Mouse (Mus musculus): ENCODE measurements around the gene Otub1. TPM values are rescaled to one million over a fixed set of nuclear protein-coding genes. Genes with fewer than 3 reads are reported as not detected.

Gene Otub1
- total RNA-seq (2021) = 10 to 100 TPM; 77.4 to 79.9 TPM
- long read RNA-seq, experiment 1, transcript Otub1-201 (7 exons, 1,713 nt) = major isoform, 125 of 137 reads
- long read RNA-seq, experiment 1, partial matches to known transcripts = 6 of 137 reads
- long read RNA-seq, experiment 1, other reads (novel, unspliced or antisense) = 6 of 137 reads
- long read RNA-seq, experiment 2, transcript Otub1-201 (7 exons, 1,713 nt) = major isoform, 115 of 121 reads
- long read RNA-seq, experiment 2, partial matches to known transcripts = 3 of 121 reads
- long read RNA-seq, experiment 2, other reads (novel, unspliced or antisense) = 3 of 121 reads

DNA sequence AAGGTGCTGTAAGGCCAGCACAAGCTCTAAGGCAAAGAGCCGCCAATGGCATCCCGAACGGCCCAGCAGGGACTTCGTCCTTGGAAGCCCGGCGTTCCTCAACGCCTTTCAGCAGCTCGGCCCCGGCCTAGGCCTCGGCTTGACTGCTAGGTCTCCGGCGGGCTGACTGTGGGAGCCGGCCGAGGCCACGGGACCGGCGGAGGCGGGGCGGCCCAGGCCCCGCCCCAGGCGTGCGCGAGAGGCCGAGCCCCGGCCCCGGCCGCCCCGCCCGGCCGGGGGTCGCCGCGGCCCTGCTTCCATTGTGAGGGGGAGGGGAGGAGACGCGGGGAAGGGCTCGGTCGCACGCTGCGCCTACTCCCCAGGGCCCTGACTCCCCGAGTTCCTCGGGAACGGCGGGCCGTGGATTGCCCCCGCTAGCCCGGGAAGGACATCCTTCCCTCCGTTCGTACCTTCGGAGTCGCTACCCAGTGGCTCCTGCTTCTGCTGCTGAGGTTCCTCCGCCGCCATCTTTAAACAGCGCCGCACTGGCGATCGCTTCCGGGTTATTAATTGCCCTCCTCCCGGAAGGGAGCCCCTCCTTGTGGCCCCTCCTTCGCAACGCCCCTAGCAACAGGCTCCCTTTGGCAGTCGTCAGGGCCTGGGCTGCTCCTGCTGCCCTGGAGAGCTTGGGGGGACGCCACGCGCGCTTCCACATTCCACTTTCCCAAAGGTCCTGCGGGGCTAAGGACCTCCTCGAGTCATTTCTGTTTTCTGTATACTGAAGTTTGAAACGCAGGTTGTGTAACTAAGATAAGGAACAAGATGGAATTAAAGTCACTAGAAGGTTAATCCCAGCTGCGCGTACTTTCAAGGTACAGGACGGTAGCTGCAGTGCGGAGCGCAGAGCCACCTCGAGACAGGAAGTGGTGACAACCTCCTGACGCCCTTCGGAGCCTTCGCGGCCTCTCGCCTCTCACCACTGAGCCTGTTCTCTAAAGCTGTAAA lies at the start of gene Otub1:
Gene Otub1, minus strand, starts transcription at position 564 of the 984 bp plus-strand sequence.
- intact Hi-C loops (cut with DNase I) = no loop called here
- peak; percentile 91 to 94 for DNase-seq

DNA sequence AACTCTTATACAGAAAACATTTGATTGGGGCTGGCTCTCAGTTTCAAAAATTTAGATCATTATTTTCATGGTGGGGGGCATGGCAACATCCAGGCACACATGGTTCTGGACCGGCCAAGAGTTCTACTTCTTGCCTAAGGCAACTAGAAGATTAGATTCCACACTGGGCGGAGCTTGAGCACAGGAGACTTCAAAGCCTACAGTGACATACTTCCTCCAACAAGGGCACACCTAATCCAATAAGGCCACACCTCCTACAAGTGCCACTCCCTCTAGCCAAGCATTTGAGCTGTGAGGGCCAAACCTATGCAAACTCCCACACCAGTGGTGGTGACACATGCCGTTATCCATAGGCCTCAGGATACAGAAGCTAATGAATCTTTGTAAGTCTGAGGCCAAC lies 39.9 kb upstream of the Otub1 start:
- intact Hi-C loops (cut with DNase I) = no loop called here

DNA sequence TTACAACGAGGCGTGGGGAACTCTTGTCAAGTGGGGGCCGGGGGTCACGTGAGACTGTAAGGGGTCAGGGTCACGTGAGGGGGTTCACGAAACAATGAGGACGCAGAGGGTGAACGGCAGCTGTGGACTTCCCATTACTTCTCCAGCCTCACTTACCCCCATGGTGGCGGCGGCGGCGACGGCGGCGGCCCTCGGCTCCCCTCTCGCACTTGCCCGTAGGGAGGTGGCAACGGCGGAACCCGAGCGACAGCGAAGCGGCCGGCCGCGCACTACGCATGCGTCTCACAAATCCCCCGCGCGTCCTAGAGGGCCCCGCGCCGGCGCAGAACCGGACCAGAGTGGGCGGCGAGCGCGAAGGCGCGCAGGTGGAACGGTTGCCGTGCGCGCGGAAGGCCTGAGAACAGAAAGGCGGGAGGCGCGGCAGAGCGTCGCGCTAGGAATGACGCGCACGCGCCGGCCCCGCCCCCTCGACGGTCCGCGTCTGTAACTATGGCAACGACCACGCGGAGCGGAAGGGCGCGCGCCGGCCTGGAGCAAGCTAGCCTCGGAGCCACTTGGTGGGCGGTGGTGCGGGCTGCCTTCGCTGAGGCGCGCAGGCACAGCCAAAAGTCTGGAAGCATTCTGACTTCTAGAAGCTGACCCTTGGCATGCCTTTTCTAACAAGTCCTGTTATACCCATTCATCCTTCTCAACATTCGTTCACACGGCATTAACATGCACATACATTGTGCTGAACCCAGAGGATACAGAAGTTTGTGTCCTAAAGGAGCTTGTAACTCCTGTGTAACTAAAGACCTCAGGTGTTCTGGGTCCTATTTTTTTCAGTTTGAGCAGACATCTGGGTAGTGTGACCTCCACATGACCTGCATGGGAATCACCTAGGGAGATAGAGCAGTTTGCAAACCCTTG lies 34.9 kb upstream of the Otub1 start, which contains the start of gene Naa40:
Gene Naa40, minus strand, starts transcription at position 402 of the 909 bp plus-strand sequence.
- intact Hi-C loops (cut with DNase I) = loop anchor here (2.0 kb wide), 1 partner anchor 26 kb away; the partner anchor contains the start of gene Rcor2
- DNase-seq = peak; percentile 96 to 97

More for the DNA sequence above, 39.9 kb upstream of the Otub1 start:
- no peak for DNase-seq

DNA sequence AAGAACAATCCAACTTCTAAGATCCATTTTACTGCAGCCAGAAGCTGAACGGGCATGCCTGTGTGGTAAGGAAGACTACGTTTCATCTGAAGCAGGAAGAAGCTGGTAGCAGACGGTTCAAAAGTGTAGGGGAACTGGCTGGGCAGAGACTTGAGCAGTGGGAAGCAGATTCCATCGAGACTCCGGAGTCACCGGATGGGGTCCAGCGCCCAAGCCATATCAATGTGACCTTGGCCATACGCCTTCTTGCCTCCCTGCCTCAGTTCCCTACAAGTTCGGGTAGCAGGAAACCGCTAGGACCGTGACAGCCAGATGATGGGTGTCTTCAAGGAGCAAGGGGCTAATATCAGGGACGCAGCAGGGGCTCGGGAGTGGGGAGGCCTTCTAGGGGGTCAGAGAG lies 34.2 kb upstream of the Otub1 start:
- intact Hi-C loops (cut with DNase I) = loop anchor here (2.0 kb wide), 1 partner anchor 27 kb away; the partner anchor contains the start of gene Rcor2
- no peak for DNase-seq

DNA sequence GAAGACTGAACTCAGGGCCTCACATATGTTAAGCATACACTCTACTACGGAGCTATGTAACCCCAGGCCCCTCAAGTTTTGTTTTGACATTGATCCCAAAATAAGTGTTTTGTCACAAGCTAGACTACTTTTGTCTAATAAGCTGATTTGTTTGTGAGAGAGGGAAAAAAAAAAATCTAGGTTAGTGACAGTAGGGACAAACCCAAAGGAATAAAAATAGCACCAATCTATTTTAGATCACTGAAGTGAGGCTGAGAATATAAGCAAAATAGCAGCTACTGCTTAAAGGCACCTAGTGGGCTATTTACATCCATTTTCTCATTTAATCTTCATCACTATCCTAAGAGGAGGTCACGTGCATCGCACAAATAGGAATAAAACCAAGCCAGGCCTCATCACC lies 33.5 kb upstream of the Otub1 start:
- intact Hi-C loops (cut with DNase I) = loop anchor here (5.0 kb wide), 1 partner anchor 103 kb away; the partner anchor contains the start of gene Mark2

DNA sequence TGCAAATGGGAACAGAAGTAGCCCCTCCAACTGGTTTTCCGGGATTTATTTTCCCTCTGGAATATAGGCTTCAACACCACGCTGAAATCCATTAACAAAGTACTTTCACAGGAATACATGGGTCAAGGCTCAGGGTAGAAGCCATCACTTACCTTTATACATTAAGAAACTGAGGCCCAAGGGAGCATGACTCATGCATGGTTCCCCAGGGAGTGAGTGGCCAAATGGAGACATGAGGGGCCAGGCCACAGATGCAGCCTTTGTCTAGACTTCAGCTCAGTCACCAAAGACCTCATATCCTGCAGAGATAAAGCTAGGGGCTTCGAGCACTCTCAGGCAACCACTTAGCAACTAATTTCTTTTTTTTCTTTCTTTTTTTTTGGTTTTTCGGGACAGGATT lies 30.6 kb upstream of the Otub1 start:
- intact Hi-C loops (cut with DNase I) = loop anchor here (2.0 to 5.0 kb wide), 2 partner anchors 106 to 182 kb away; partner anchors contain the start of gene Mark2
- DNase-seq = no peak

More for the DNA sequence above, 33.5 kb upstream of the Otub1 start:
- no peak for DNase-seq

DNA sequence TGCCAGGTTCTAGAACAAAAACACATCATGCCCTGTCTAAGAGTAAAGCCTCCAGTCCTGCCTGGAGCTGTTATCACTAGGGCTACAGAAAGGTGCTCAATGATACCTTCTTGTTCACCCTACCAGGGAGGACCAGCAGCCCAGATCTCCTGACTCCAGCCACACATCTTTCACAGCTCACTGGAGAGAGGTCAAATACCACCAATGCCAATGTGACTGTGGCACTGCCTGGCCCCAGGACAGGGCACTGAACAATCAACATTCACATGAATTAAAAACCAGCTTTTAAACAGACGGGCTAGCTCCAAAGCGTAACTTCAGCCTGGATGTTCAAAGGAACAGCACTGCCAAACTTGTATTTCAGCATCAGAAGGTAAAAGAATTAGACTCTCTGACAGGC lies 29.9 kb upstream of the Otub1 start:
- intact Hi-C loops (cut with DNase I) = loop anchor here (2.0 to 5.0 kb wide), 2 partner anchors 106 to 183 kb away; partner anchors contain the start of gene Mark2
- no peak for DNase-seq

DNA sequence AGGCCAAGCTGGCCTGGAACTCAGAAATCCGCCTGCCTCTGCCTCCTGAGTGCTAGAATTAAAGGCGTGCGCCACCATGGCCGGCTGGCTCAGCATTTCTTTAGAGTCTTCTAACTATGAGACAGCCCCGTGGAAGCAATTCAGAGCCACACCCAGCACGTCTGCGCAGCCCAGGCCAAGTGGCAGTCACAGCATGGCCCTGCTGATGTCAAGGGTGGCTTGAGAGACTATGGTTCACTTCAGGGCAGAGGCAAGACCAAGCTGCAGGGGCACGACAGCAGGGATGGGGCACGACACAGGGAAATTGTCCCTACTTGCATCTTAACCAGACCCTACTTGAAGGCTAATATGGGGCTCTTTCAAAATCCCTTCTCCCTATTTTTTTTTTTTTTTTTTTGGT lies 29.3 kb upstream of the Otub1 start:
- DNase-seq = no peak
- intact Hi-C loops (cut with DNase I) = loop anchor here (2.0 to 5.0 kb wide), 2 partner anchors 107 to 201 kb away; partner anchors contain the start of gene Mark2

DNA sequence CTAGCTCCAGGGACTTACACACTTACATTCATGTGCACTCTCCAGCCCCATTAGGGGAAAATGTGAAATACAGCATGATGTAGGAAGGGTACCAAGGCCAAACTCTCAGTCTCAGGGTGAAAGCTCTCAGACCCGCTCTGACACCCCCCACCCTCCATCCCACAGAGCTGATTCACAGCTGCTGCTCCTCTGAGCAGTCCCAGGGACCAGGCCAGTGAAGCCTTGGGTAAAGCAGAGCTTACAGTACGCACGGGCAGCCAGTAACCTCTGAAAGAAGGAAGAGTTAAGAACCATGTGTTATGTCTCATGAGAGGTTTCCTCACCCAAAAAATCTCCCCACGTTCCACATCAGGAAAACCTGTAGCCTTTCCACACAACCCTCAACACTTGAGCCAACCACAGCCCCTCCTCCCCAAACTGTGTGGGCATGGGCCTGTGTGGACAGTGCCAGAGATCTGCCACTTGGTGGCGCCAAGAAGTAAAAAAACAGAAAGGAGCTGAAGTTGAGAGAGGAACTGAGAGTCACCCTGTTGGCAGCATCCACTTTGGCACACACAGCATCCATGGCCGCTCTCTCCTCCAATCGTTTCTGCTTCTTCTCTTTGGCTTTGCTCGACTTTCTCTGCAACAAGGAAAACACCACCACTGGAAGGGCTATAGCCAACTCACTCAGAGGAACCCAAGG lies 28.6 kb upstream of the Otub1 start:
- intact Hi-C loops (cut with DNase I) = loop anchor here (2.0 to 5.0 kb wide), 2 partner anchors 108 to 202 kb away; partner anchors contain the start of gene Mark2
- DNase-seq = peak; percentile 78 to 86

DNA sequence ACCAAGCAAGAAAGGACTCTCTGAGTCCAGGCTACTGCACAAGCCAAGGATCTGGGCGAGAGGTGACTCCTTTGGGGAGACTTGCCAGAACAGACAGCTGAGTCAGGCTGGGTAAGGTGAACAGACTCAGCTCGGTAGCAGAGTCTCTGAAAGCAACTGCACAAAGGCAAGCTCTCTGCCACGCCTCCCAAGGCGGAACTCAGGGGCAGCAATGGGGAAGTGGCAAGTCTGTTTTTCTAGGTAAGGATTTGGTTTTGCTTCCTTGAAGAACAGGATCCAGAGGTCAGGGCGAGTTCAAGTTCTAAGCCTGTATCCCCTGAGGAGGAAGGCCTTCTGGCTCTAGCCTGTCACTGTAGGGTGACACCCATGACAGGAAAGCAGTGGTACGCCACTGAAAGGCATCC lies 20.4 kb upstream of the Otub1 start:
- intact Hi-C loops (cut with DNase I) = no loop called here
- DNase-seq = no peak

DNA sequence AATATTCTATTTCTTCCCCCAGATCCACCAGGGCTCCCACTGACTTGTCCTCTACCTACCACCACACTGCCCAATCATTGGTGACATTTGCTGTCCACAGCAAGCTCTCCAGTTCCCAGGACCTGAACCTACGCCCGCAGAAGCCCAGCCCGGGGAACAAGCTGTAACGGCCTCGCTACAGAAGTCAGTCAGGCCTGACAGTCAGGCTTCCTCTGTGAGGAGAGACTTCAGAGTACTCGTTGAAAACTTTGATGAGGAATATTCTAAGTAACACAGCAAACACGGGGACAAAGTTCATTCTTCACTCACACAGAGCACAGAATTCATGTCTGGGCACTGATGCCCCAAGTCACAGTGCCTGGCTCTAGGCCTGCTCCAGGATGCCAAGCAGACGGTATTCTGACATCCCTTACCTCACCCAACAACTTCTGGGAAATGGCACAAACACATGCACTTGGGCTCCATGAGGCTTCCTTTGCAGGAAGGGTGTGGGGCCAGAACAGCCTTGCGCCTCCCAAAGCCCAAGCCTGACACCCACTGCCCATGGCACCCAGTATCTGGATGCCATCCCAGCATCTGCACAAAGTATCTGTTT lies 19.1 kb upstream of the Otub1 start:
- DNase-seq = no peak
- intact Hi-C loops (cut with DNase I) = no loop called here

DNA sequence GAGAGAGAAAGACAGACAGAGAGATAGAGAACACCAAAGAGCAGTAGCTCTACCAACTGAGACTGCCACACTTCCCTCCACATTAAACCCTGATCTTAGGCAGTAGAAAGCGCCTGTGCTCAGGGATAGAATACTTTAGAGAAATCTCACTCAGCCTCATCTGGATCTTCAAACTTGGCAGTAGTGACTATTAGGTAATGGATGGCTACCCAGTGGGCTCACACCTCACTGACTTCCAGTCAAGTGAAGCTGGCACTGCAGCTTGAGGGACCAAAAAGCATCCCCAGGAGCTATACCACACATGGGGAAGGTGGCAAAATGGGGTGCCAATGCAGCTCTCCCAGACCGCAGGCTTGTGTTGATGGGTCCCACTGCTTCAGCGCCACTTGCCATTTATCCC lies 18.1 kb upstream of the Otub1 start:
- intact Hi-C loops (cut with DNase I) = no loop called here
- DNase-seq = no peak

DNA sequence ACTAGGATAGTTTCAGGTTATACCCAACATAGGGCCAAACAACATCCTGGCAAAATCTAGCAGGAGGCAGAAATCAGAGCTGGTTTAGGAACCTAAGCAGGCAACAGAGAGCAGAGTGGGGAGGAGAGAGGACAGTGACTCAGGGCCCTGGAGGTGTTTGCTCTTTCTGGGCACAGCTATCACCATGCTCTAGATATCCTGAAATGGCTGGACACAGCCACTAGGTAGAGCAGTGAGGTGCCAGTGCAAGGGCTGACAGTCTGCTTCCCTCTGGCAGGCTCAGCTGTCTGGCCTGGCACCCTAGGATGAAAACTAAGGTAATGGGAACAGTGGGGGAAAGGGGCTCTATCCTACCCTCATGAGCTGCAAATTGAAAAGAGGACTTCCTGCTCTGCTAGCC lies 17.4 kb upstream of the Otub1 start:
- intact Hi-C loops (cut with DNase I) = no loop called here
- no peak for DNase-seq

DNA sequence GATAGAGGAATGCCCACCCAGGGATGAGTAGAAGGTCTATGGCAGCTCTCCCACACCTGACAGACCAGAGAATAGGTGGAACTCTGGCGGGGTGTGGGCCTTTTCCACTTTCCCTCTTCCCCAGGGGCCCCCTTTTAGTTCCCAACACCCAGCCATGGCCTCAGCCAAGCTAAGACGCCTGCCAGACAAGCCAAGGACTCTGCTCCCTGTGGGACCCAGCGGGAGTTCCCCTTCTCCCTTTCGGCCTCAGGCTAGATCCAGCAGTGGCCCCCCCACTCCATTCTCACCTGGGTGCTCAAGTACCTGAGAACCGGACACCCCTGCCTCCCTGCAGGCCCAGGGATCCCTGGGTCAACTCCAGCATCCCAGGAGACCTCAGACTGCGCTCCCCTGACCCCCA lies 16.1 kb upstream of the Otub1 start:
- intact Hi-C loops (cut with DNase I) = no loop called here
- DNase-seq = no peak

DNA sequence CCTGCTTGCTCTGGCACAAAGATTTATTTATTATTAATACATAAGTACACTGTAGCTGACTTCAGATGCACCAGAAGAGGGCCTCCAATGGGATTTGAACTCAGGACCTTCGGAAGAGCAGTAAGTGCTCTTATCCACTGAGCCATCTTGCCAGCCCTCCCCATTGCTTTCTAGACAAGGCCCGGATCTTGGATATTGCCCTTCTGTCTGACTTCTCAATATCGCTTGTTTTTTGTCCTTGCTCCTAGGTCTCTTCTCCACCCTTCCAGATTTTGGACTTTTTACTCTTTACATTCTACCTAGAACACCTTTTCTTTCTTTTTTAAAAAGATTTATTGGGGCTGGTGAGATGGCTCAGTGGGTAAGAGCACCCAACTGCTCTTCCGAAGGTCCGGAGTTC lies 12.6 kb upstream of the Otub1 start:
- DNase-seq = no peak
- intact Hi-C loops (cut with DNase I) = no loop called here

DNA sequence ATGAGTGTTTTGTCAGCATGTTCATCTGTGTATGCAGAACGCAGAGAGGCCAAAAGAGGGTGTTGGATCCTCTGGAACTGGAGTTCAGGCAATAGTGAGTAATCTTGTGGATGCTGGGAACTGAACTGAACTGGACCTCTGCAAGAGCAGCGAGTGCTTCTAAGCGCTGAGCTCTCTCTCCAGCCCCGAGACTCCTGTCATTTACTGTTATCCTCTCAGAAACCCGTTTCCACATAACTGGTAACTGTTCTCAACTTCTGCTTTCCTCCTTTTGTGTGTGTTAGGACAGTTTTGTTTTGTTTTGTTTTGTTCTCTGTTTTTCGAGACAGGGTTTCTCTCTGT lies 11.8 kb upstream of the Otub1 start:
- no peak for DNase-seq
- intact Hi-C loops (cut with DNase I) = no loop called here

DNA sequence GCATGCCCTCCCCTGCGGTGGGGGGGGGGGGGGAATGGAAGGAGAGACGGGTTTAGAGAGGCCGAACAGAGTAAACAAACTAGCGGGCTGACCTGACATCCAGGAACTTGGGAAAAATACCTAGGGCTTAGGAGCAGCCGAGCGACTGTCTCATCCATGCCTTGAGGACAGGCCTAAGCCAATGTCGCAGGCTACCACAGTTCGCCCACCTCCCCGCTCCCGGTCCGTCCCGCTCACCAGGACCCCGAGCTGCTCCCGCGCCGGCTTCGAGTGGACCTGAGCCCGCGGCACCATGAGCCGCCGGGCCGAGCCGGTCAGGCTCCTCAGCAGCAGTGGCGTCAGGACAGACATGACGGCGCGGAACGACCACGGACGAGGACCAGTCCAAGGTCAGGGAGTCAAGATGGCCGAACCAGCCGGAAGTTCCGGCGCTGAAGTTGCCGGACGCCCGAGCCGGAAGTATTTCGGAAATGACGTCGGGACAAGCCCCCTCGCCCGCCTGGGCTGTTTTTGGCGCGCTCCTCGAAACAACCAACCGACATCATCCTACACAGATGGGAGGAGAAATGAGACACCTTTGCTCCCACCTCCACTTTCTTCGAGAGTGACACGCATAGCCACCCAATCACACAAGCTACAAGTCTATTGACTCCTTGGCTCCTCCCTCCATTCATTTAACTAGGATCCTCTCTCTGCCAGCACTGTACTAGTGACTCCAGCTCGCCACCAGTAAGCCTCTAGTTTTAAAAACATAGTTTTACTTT lies 11.2 kb upstream of the Otub1 start, which contains the start of gene Cox8a:
Gene Cox8a, minus strand, starts transcription at position 455 of the 764 bp plus-strand sequence.
- peak; percentile 94 to 96 for DNase-seq
- intact Hi-C loops (cut with DNase I) = no loop called here

DNA sequence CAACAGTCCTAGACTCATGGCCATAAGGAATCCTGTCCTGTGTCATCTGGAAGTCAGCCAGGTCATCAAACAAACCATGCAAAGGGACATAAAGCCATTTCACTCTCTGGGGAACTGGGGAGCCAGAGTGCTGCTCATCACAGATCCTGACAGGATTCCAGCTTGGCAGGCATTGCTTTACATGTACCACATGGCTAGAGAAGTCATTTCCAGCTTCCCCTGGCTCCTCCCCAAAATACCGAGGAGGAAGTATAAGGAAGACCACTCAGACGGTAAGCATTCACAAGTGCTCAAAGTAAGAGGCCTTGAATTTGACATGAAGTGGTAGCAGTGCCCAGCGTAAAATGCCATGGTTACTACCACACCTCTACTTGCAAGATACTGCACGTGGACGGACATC lies 8.4 kb upstream of the Otub1 start:
- intact Hi-C loops (cut with DNase I) = no loop called here
- peak in 1 of 2 experiments; percentile 26 for DNase-seq
